Mouse (Mus musculus) hindbrain, embryonic 14.5 days (tissue): ENCODE measurements around the gene Plekha4. TPM values are rescaled to one million over a fixed set of nuclear protein-coding genes. Genes with fewer than 3 reads are reported as not detected.
"Not testable (repeated sequence)": the region's sequence is repeated elsewhere in the genome, so short reads cannot be mapped to it uniquely, and the experiment has no call there.

Experiments used
- ATAC-seq: fragments of 200-750 bp; cut with Nextera tagmentation; 2 replicates; pipeline ENCODE4 v1.8.0; 2017; ENCODE audit warnings: moderate number of reproducible peaks, mild to moderate bottlenecking, moderate TSS enrichment, moderate library complexity; ENCODE audit not compliant: low FRiP score
- DNase-seq: peaks from one replicate; pipeline ENCODE4 v3.0.0-alpha.2; 2015; ENCODE audit warnings: low spot score
- H3K27ac ChIP-seq: fragments of 300-500 bp; sonication (generic); 2 replicates; pipeline ENCODE4 v1.5.1; 2014; ENCODE audit warnings: mild to moderate bottlenecking, moderate library complexity
- H3K27me3 ChIP-seq: fragments of 300-500 bp; sonication (generic); 2 replicates; pipeline ENCODE4 v1.6.1; 2014; ENCODE audit warnings: mild to moderate bottlenecking, low read length, mixed read lengths; ENCODE audit not compliant: control insufficient read depth, insufficient read depth
- H3K36me3 ChIP-seq: fragments of 300-500 bp; sonication (generic); replicated peaks from 2 replicates; pipeline ENCODE4 v1.6.1; 2014; ENCODE audit not compliant: control insufficient read depth, insufficient read depth
- H3K4me1 ChIP-seq: fragments of 300-500 bp; sonication (generic); replicated peaks from 2 replicates; pipeline ENCODE4 v1.6.1; 2014; ENCODE audit warnings: antibody characterized with exemption, low read length, mixed read lengths; ENCODE audit not compliant: control insufficient read depth, insufficient read depth
- H3K4me2 ChIP-seq: fragments of 300-500 bp; sonication (generic); replicated peaks from 2 replicates; pipeline ENCODE4 v1.6.1; 2014; ENCODE audit warnings: mild to moderate bottlenecking, moderate library complexity
- H3K4me3 ChIP-seq: fragments of 300-500 bp; sonication (generic); replicated peaks from 2 replicates; pipeline ENCODE4 v1.5.1; 2014; ENCODE audit warnings: mild to moderate bottlenecking, low read length
- H3K9ac ChIP-seq: fragments of 300-500 bp; sonication (generic); 2 replicates; pipeline ENCODE4 v1.6.1; 2014
- H3K9me3 ChIP-seq: fragments of 300-500 bp; sonication (generic); 2 replicates; pipeline ENCODE4 v1.6.1; 2016; ENCODE audit warnings: low read length; ENCODE audit not compliant: control insufficient read depth
- WGBS: fragments of 180-500 bp; shearing (Covaris S2); extraction: QIAGEN DNeasy Blood & Tissue Kit; methylation state at CpG from one replicate; pipeline ENCODE4 v1.1.7; 2014; 5-methylcytosine and 5-hydroxymethylcytosine counted together
- polyA plus RNA-seq: library from polyadenylated mRNA; unstranded; fragments of >200 nt; fragmentation: Nextera tagmentation; extraction: Ambion mirVana; gene quantifications from 2 replicates; pipeline ENCODE4 v1.2.1, GENCODE M21; 2014

Gene Plekha4
- polyA plus RNA-seq, 1 experiment from 2014 or later, result 2.3 TPM

DNA sequence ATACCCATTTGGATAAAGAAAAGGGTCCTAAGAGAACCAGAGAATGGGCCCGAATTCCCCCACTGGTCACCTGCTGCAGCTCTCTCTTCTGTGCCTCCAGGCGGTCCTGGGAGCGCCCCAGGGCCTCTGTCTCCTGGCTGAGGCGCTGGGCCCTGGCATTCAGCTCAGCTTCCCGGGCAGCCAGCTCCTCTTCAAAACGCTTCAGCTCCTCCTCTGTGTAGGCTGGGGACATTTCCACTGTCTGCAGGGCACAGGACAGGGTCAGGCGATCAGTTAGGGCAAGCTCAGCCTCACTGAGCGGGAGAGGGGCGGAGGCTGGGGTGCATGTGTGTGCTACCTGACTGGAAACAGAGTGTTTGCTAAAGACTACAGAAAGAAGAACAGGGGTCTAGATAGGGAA lies 31.6 kb upstream of the Plekha4 start:
- H3K9me3 ChIP-seq, result no peaks in the 10 kb centered on the region
- no peak overlapping the region for H3K27ac ChIP-seq
- H3K4me1 ChIP-seq, result peaks cover 4% of the 10 kb centered on the region; the same call in 1 of the 2 replicates
- no peaks in the 10 kb centered on the region for H3K27me3 ChIP-seq
- H3K9ac ChIP-seq, result no peak overlapping the region
- ATAC-seq (no peak), DNase-seq (no peak)
- no peak overlapping the region for H3K4me3 ChIP-seq
- WGBS, result 82% methylated on average over 9 of the region's 9 CpGs
- peaks cover 77% of the 10 kb centered on the region for H3K36me3 ChIP-seq
- H3K4me2 ChIP-seq, result no peak overlapping the region

GRCm38 (mm10) chr7:45498427-45498826 lies 27.7 kb upstream of the Plekha4 start:
- H3K9me3 ChIP-seq, result no peaks in the 10 kb centered on the region
- DNase-seq (no peak), ATAC-seq (no peak)
- H3K27me3 ChIP-seq, result no peaks in the 10 kb centered on the region
- H3K36me3 ChIP-seq, result peaks cover 90% of the 10 kb centered on the region
- no peak overlapping the region for H3K27ac ChIP-seq
- no peak overlapping the region for H3K4me3 ChIP-seq
- H3K4me1 ChIP-seq, result no peaks in the 10 kb centered on the region
- no peak overlapping the region for H3K4me2 ChIP-seq
- 96% methylated on average over 6 of the region's 6 CpGs for WGBS
- H3K9ac ChIP-seq, result no peak overlapping the region

DNA sequence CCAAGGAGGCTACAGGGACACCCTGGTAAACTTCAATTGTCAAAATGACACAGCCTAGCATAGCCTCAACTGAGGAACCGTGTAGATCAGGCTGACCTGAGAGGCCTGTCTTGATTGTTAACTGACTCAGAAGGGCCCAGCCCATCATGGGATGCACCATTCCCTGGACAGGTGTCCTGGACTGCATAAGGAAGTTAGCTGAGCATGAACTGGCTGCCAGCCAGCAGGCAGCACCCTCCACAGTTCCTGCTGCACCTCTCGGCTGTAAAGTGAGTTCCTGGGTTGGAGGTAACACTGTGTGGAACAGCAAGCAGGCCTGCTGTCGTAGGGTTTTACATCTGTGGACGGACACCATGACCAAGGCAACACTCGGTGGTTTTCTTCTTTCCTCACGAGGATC lies 18.5 kb upstream of the Plekha4 start:
- ATAC-seq (no peak), DNase-seq (no peak)
- Histone ChIP-seq H3K4me3 (no peak overlapping the region), H3K36me3 (peaks cover 34% of the 10 kb centered on the region), H3K27ac (no peak overlapping the region), H3K9ac (no peak overlapping the region), H3K4me1 (peaks cover 13% of the 10 kb centered on the region), H3K4me2 (no peak overlapping the region), H3K9me3 (no peaks in the 10 kb centered on the region), H3K27me3 (no peaks in the 10 kb centered on the region)
- WGBS, result 93% methylated on average over 6 of the region's 6 CpGs

DNA sequence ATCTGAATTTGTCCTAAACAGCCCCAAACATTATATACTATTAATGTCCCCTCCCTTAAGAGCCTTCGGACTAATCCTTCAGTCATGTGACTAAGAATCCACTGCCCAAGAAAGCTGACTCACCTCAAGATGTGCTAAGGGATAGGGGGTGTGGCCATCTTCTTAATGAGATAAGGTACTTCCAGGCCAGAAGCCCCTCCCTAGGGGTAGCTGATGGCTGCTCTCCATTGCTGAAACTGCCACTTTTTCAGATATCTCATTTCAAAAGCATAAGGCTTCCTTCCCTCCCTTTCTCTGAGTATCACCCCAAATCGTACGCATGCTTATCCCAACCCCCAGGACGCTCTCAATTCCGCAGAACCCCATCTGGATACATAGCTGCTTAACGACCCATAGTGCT lies 17.6 kb upstream of the Plekha4 start:
- peaks cover 13% of the 10 kb centered on the region for H3K4me1 ChIP-seq
- DNase-seq (no peak), ATAC-seq (no peak)
- peak overlapping the region; percentile 94; the same call in 1 of the 2 replicates for H3K4me2 ChIP-seq
- H3K36me3 ChIP-seq, result peaks cover 27% of the 10 kb centered on the region
- no peaks in the 10 kb centered on the region for H3K9me3 ChIP-seq
- WGBS, result 82% methylated on average over 6 of the region's 6 CpGs
- H3K4me3 ChIP-seq, result no peak overlapping the region
- no peaks in the 10 kb centered on the region for H3K27me3 ChIP-seq
- no peak overlapping the region for H3K9ac ChIP-seq
- H3K27ac ChIP-seq, result no peak overlapping the region

DNA sequence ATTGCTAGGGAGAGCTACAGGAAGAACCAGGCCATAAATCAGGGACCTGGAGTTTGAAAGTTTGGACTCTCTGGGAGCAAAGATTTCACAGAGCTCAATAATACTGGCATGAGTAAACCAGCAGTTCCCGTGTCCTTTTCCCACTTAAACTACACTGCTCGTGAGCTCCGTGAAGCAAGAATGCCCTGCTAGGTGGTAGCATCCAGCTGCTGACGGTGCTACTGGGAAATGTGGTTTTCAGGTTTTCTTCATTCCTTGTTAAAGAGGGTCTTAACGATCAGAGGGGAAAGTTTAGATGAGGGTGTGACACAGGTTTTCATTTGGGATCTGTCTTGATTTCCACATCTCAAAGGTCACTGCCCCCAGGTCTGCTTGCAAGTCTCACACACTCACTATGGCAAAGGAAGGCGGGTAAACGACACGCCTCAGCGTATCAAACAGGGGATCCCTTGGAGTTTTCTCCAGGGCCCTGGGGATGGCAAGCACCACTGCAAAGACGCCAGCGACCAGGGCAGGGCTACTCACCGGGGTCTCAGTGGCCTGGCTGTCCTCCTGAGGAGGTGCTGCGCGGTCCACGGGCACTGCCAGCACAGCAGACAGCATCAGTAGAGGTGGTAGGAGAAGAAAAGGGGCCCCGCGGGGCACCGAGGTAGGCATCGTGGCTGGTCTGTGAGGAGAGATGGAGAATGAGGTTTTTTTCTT lies 16.8 kb upstream of the Plekha4 start:
- Histone ChIP-seq H3K4me2 (peak overlapping the region; percentile 94), H3K9me3 (no peaks in the 10 kb centered on the region), H3K27me3 (no peaks in the 10 kb centered on the region), H3K27ac (peak overlapping the region; percentile 39; the same call in 1 of the 2 replicates), H3K9ac (peak overlapping the region; percentile 65), H3K4me1 (peaks cover 13% of the 10 kb centered on the region), H3K36me3 (peaks cover 27% of the 10 kb centered on the region), H3K4me3 (peak overlapping the region; percentile 51)
- WGBS, result 43% methylated on average over 19 of the region's 19 CpGs
- DNase-seq (no peak), ATAC-seq (peak; percentile 9; the same call in 1 of the 2 replicates)

DNA sequence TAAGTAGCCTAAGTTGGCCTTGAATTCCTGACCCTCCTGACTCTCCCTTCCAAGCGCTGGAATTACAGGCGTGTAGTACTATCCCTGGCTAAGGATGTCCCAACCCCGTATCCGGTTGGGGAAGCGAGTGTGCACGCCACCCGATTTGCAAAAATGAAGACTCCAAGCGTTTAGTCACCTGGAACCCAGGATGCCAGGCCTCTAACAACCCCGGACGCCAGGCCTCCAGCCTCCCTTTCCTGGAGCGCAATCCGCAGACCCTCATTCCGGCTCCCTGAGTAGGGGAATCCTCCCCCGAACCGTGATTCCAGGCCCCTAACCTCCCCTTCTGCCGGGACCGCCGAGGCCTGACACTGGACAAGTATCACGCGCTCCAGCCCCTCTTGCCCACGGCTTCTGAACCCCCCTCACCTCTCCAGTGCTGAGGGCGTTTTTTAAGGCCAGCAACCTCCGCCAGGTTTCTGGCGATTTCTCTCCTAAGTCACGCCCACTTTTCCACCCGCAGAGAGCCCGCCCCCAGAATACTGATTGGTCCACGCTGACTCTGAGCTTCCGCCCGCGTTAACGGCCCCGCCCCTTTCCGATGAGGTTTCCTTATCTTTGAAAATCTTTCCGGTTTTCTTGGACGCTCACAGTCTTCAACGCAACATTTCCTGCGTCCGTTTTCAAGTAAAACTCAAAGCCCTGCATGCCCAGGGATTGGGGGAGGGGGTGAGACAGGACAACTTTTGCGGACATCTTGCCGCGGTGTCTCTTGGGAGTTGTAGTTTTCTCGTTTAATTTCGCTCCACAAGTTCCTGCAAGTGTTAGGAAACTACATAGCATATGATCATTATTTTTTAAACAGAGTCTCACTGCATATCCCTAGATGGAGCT lies 16.0 kb upstream of the Plekha4 start, which contains the start of gene Nucb1:
Nucb1 (minus strand) TSS at position 495 of the 876 bp plus-strand sequence.
- Histone ChIP-seq H3K9ac (peak within 1 kb of the TSS; percentile 65), H3K4me1 (peaks cover 13% of the 10 kb centered on the region), H3K27ac (peak within 1 kb of the TSS; percentile 39), H3K27me3 (no peaks in the 10 kb centered on the region), H3K4me3 (peak within 1 kb of the TSS; percentile 51), H3K9me3 (no peaks in the 10 kb centered on the region), H3K4me2 (peak within 1 kb of the TSS; percentile 94), H3K36me3 (peaks cover 27% of the 10 kb centered on the region)
- peak; percentile 90 for ATAC-seq
- peak; percentile 91 for DNase-seq
- whole genome bisulfite sequencing, result 1% methylated on average over 44 of the region's 44 CpGs

GRCm38 (mm10) chr7:45514411-45514810 lies 11.7 kb upstream of the Plekha4 start:
- H3K27ac ChIP-seq, result no peak overlapping the region
- no peak for DNase-seq
- H3K4me1 ChIP-seq, result peaks cover 4% of the 10 kb centered on the region
- no peaks in the 10 kb centered on the region for H3K27me3 ChIP-seq
- ATAC-seq, result no peak
- H3K4me3 ChIP-seq, result no peak overlapping the region
- no peak overlapping the region for H3K4me2 ChIP-seq
- WGBS, result 86% methylated on average over 7 of the region's 7 CpGs
- no peaks in the 10 kb centered on the region for H3K9me3 ChIP-seq
- no peaks in the 10 kb centered on the region for H3K36me3 ChIP-seq
- no peak overlapping the region for H3K9ac ChIP-seq

DNA sequence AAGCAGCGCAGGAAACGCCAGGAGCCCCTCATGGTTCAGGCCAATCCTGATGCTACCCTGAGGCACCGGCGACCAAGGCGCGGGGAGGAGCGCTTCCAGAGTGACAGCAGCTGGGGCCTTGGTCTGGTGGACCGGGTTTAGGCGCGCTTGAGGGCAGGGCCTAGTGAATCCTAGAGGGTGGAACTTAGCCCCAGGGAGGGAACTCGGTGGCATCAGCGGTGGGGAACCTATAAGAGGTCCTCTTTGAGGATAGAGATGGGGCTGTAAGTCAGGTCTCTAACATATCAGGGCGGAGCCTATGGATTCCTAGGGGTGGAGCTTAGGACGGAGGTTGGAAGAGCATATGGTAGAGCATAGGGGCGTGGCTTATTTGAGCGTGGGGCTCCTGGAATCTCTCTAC lies 10.7 kb upstream of the Plekha4 start:
- DNase-seq (no peak), ATAC-seq (no peak)
- Histone ChIP-seq H3K4me1 (no peaks in the 10 kb centered on the region), H3K36me3 (no peaks in the 10 kb centered on the region), H3K27me3 (no peaks in the 10 kb centered on the region), H3K9me3 (no peaks in the 10 kb centered on the region), H3K27ac (no peak overlapping the region), H3K4me2 (no peak overlapping the region), H3K4me3 (no peak overlapping the region), H3K9ac (no peak overlapping the region)
- WGBS, result 33% methylated on average over 16 of the region's 16 CpGs

DNA sequence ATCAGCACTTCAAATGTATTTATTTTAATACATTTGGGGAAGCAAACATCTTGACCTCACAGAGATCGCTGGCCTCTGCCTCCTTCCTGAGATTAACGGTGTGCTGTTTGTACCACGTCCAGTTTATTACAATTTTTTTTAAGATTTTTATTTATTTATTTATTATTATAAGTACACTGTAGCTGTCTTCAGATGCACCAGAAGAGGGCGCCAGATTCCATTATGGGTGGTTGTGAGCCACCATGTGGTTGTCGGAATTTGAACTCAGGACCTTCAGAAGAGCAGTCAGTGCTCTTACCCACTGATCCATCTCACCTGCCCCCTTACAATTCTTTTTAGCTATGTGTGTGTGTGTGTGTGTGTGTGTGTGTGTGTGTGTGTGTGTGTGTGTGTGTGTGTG lies 9.3 kb upstream of the Plekha4 start:
- not testable (repeated sequence) for H3K4me1 ChIP-seq, H3K36me3 ChIP-seq, H3K9me3 ChIP-seq, H3K27me3 ChIP-seq, DNase-seq, H3K4me3 ChIP-seq, ATAC-seq, H3K9ac ChIP-seq, H3K4me2 ChIP-seq, H3K27ac ChIP-seq
- WGBS, result 74% methylated on average over 5 of the region's 5 CpGs
